Mouse (Mus musculus) cerebellum, adult 2 months (tissue): ENCODE data around the gene Coq5.

Experiments
- CTCF ChIP-seq: fragments of 200-500 bp; IDR thresholded peaks from 2 replicates; pipeline ENCODE4 v1.5.1; 2011; ENCODE audit warnings: low read depth, mild to moderate bottlenecking, control low read depth, low read length, moderate library complexity, borderline replicate concordance; ENCODE audit not compliant: insufficient read depth
- POLR2A ChIP-seq: fragments of 200-500 bp; IDR thresholded peaks from 2 replicates; pipeline ENCODE4 v1.6.1; 2011; ENCODE audit warnings: low read length, control low read depth, borderline replicate concordance; ENCODE audit not compliant: insufficient read depth

GRCm38 (mm10) chr5:115255472-115255871 is 24.0 kb upstream of the Coq5 start:
- no peak for TF ChIP-seq POLR2A
- TF ChIP-seq CTCF: no peak
